In the genomic region with DNA sequence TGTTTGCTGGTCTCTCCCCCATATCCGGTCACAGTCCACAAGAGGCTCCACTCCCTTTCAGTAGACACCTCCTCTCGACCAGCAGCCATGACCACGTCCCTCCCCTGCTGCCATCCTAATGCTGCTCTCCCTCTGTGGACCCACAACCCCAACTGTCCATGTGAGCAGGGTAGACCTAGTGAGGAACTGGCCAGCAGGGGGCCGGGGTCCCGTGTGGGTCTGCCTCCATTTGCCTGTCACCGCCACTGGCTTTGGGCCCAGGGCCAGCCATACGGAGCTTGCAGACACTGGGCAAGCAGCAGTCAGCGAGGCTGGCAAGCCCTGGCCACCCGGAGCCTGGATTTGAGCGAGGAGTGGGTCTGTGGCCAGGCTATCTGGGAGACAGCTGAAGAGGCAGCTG, we compare ENCODE assay signal across 9 mouse cellular contexts. TPM values are rescaled to one million over a fixed set of nuclear protein-coding genes. Genes with fewer than 3 reads are reported as not detected.
DNase-seq lines count a peak whose midpoint lies in the region; ATAC-seq and TF ChIP-seq lines count a peak whose summit lies in the region.
"Had no signal": no experiment of that assay in that cellular context is flagged by ENCODE, and none has a peak within 500 bp of the region (broad histone marks: within the 10 kb centered on the region; RNA-seq: fewer than 3 reads in every experiment).

No protein-coding gene starts in this region.

- no peaks in the 10 kb centered on the region for H3K36me3 ChIP-seq in heart, embryonic 13.5 days
- no peaks in the 10 kb centered on the region for H3K36me3 ChIP-seq in neural tube, embryonic 11.5 days (ENCODE audit: control insufficient read depth, insufficient read depth, low read length)
- H3K36me3 ChIP-seq in intestine, embryonic 16.5 days (ENCODE audit: control insufficient read depth, insufficient read depth, low read length) = no peaks in the 10 kb centered on the region
- no peaks in the 10 kb centered on the region for H3K36me3 ChIP-seq in stomach, postnatal 0 days (ENCODE audit: control insufficient read depth, insufficient read depth, low read length)

- peaks cover 72% of the 10 kb centered on the region for H3K4me1 ChIP-seq in heart, embryonic 13.5 days
- peaks cover 56% of the 10 kb centered on the region for H3K4me1 ChIP-seq in neural tube, embryonic 11.5 days (ENCODE audit: control insufficient read depth, insufficient read depth, low read length)
- H3K4me1 ChIP-seq in intestine, embryonic 16.5 days (ENCODE audit: control insufficient read depth, insufficient read depth, low read length) = peaks cover 43% of the 10 kb centered on the region
- peaks cover 10% of the 10 kb centered on the region for H3K4me1 ChIP-seq in stomach, postnatal 0 days (replicated peaks; ENCODE audit: control insufficient read depth, insufficient read depth)

- DNase-seq in heart, postnatal 36 days = no peak
- no peak for DNase-seq in neural tube, embryonic 11.5 days (ENCODE audit: low spot score)
- no peak for DNase-seq in neural tube, embryonic 10.5 days (ENCODE audit: extremely low spot score, low spot score)
- no peak for DNase-seq in stomach, postnatal 0 days (ENCODE audit: low spot score)
- DNase-seq in adrenal gland, postnatal 4 days (ENCODE audit: low spot score in 2 of 2) = no peak
- DNase-seq in spleen, postnatal 36 days (ENCODE audit: low spot score in 2 of 2) = no peak

- H3K9ac ChIP-seq in heart, embryonic 13.5 days = peak overlapping the region; percentile 24; the same call in 1 of the 2 replicates
- no peak overlapping the region for H3K9ac ChIP-seq in neural tube, embryonic 11.5 days (ENCODE audit: low read length)
- peak overlapping the region; percentile 21; the same call in 1 of the 2 replicates for H3K9ac ChIP-seq in intestine, embryonic 16.5 days (ENCODE audit: low read depth, low read length)
- H3K9ac ChIP-seq in stomach, postnatal 0 days (ENCODE audit: low read length) = no peak overlapping the region

- TF ChIP-seq EP300 in stomach, postnatal 0 days (optimal IDR thresholded peaks at IDR 0.05) = no peak

- peak; percentile 60 for TF ChIP-seq CTCF in stomach, postnatal 0 days (IDR thresholded peaks at IDR 0.05; ENCODE audit: low read depth)

- no peak for ATAC-seq in heart, embryonic 13.5 days (ENCODE audit: extremely low read depth, insufficient number of reproducible peaks, low FRiP score, low TSS enrichment)
- ATAC-seq in neural tube, embryonic 11.5 days (ENCODE audit: insufficient read depth, low FRiP score, low TSS enrichment) = 0 out of 2 replicates have a peak, but pooled peaks have one; percentile 5
- no peak for ATAC-seq in intestine, embryonic 16.5 days
- ATAC-seq in stomach, postnatal 0 days (ENCODE audit: low FRiP score, low TSS enrichment) = no peak

- H3K27me3 ChIP-seq in heart, embryonic 13.5 days (replicated peaks) = no peaks in the 10 kb centered on the region
- no peaks in the 10 kb centered on the region for H3K27me3 ChIP-seq in neural tube, embryonic 11.5 days (ENCODE audit: control insufficient read depth, insufficient read depth, low read length)
- no peaks in the 10 kb centered on the region for H3K27me3 ChIP-seq in intestine, embryonic 16.5 days (replicated peaks; ENCODE audit: control insufficient read depth, insufficient read depth, low read length)
- no peaks in the 10 kb centered on the region for H3K27me3 ChIP-seq in stomach, postnatal 0 days (ENCODE audit: control insufficient read depth, insufficient read depth, low read length)

- H3K4me2 ChIP-seq in heart, embryonic 13.5 days = no peak overlapping the region
- no peak overlapping the region for H3K4me2 ChIP-seq in neural tube, embryonic 11.5 days (ENCODE audit: low read depth)
- H3K4me2 ChIP-seq in intestine, embryonic 16.5 days (ENCODE audit: low read depth, low read length) = no peak overlapping the region
- no peak overlapping the region for H3K4me2 ChIP-seq in stomach, postnatal 0 days (replicated peaks; ENCODE audit: low read depth)

- no peak overlapping the region for H3K4me3 ChIP-seq in heart, embryonic 13.5 days
- no peak overlapping the region for H3K4me3 ChIP-seq in neural tube, embryonic 11.5 days (ENCODE audit: low read depth, low read length)
- H3K4me3 ChIP-seq in intestine, embryonic 16.5 days (ENCODE audit: low read length) = no peak overlapping the region
- H3K4me3 ChIP-seq in stomach, postnatal 0 days (ENCODE audit: low read depth, low read length) = no peak overlapping the region

- WGBS in heart, embryonic 13.5 days = 41% methylated on average over 10 of the region's 10 CpGs
- WGBS in neural tube, embryonic 11.5 days = 58% methylated on average over 10 of the region's 10 CpGs
- 66% methylated on average over 10 of the region's 10 CpGs for WGBS in intestine, embryonic 16.5 days
- 63% methylated on average over 10 of the region's 10 CpGs for WGBS in stomach, postnatal 0 days

- no peaks in the 10 kb centered on the region for H3K9me3 ChIP-seq in heart, embryonic 13.5 days
- no peaks in the 10 kb centered on the region for H3K9me3 ChIP-seq in neural tube, embryonic 11.5 days (ENCODE audit: control insufficient read depth, low read length)
- no peaks in the 10 kb centered on the region for H3K9me3 ChIP-seq in intestine, embryonic 16.5 days (ENCODE audit: control insufficient read depth, low read length)
- H3K9me3 ChIP-seq in stomach, postnatal 0 days (ENCODE audit: control insufficient read depth, low read length) = no peaks in the 10 kb centered on the region

- intact Hi-C loops in heart, postnatal 36 days (cut with DNase I) = no loop called here

- H3K27ac ChIP-seq in heart, embryonic 13.5 days (replicated peaks) = no peak overlapping the region
- H3K27ac ChIP-seq in neural tube, embryonic 11.5 days (ENCODE audit: low read depth, low read length) = no peak overlapping the region
- no peak overlapping the region for H3K27ac ChIP-seq in intestine, embryonic 16.5 days (ENCODE audit: low read length)
- H3K27ac ChIP-seq in stomach, postnatal 0 days (replicated peaks) = no peak overlapping the region
- H3K27ac ChIP-seq: macrophage had no signal

RNA-seq across cellular contexts. Expression of a gene that starts 41.8 kb away (rescaled TPM):
- 2.2 and 2.8 TPM in 2 replicates for polyA plus RNA-seq in heart, embryonic 13.5 days (2015; fragmentation: Nextera tagmentation; extraction: Ambion mirVana)
- total RNA-seq in heart, postnatal 36 days (2021) = 10 to 100 TPM; 28.8 to 30.5 TPM
- 6.0 and 6.9 TPM in 2 replicates for polyA plus RNA-seq in neural tube, embryonic 11.5 days (2014; fragmentation: Nextera tagmentation; extraction: Ambion mirVana)
- 1.9 and 2.2 TPM in 2 replicates for polyA plus RNA-seq in intestine, embryonic 16.5 days (2015; fragmentation: Nextera tagmentation; extraction: Ambion mirVana)
- 1.6 TPM in 2 replicates for polyA plus RNA-seq in stomach, postnatal 0 days (2015; fragmentation: Nextera tagmentation; extraction: Ambion mirVana)
- total RNA-seq in adrenal gland, postnatal 4 days (2021) = 10 to 100 TPM; 43.9 to 45.8 TPM

RNA-seq across cellular contexts. Expression of a gene that starts 42.1 kb away (rescaled TPM):
- polyA plus RNA-seq in heart, embryonic 13.5 days (2015; fragmentation: Nextera tagmentation; extraction: Ambion mirVana) = 63.0 and 65.7 TPM in 2 replicates
- 10 to 100 TPM; 83.9 to 91.6 TPM for total RNA-seq in heart, postnatal 36 days (2021)
- 86.5 and 91.6 TPM in 2 replicates for polyA plus RNA-seq in neural tube, embryonic 11.5 days (2014; fragmentation: Nextera tagmentation; extraction: Ambion mirVana)
- polyA plus RNA-seq in intestine, embryonic 16.5 days (2015; fragmentation: Nextera tagmentation; extraction: Ambion mirVana) = 89.8 and 90.8 TPM in 2 replicates
- polyA plus RNA-seq in stomach, postnatal 0 days (2015; fragmentation: Nextera tagmentation; extraction: Ambion mirVana) = 54.5 and 56.2 TPM in 2 replicates
- 100 to 1,000 TPM; 100 to 103 TPM for total RNA-seq in adrenal gland, postnatal 4 days (2021)

RNA-seq across cellular contexts. Expression of a gene that starts 54.0 kb away (rescaled TPM):
- 4.9 and 5.8 TPM in 2 replicates for polyA plus RNA-seq in heart, embryonic 13.5 days (2015; fragmentation: Nextera tagmentation; extraction: Ambion mirVana)
- total RNA-seq in heart, postnatal 36 days (2021) = 10 to 100 TPM; 33.6 to 38.9 TPM
- polyA plus RNA-seq in neural tube, embryonic 11.5 days (2014; fragmentation: Nextera tagmentation; extraction: Ambion mirVana) = 18.9 and 20.3 TPM in 2 replicates
- 4.8 and 7.1 TPM in 2 replicates for polyA plus RNA-seq in intestine, embryonic 16.5 days (2015; fragmentation: Nextera tagmentation; extraction: Ambion mirVana)
- 6.7 and 7.0 TPM in 2 replicates for polyA plus RNA-seq in stomach, postnatal 0 days (2015; fragmentation: Nextera tagmentation; extraction: Ambion mirVana)
- total RNA-seq in adrenal gland, postnatal 4 days (2021) = 10 to 100 TPM; 29.6 to 29.9 TPM

Comparison
In these comparisons a context has a peak if more than half of its experiments do, and no peak if none do; other contexts are left out.
1. H3K9ac ChIP-seq: peak in heart, embryonic 13.5 days (single experiment) and intestine, embryonic 16.5 days (single experiment); none in neural tube, embryonic 11.5 days (single experiment) and stomach, postnatal 0 days (single experiment).